Mouse (Mus musculus) megakaryocyte, embryonic 14.5 days (primary cell): Measurements from ENCODE around the gene Rps6kc1.

Experiments used
- FLI1 ChIP-seq: IDR thresholded peaks from 2 replicates; pipeline ENCODE4 v1.6.1; 2012; ENCODE audit warnings: low read length, inconsistent platforms, mixed read lengths
- GATA1 ChIP-seq: IDR thresholded peaks from 3 replicates; pipeline ENCODE4 v1.6.1; 2012; ENCODE audit warnings: mixed read lengths, low read length, inconsistent platforms, borderline replicate concordance

- TF ChIP-seq GATA1 = no peak
- TF ChIP-seq FLI1 = no peak
Measured at GRCm38 (mm10) chr1:190953009-190953408, 41.4 kb upstream of the Rps6kc1 start.
